Mouse (Mus musculus) myocyte (in vitro differentiated cells): ENCODE measurements at regions not wholly inside any gene's neighbourhood (a gene's known extent, or its start where the extent isn't known, plus 50 kb on each side); places are given as distances from the start of the nearest gene placed in this dataset.

Experiments
- MAX ChIP-seq: IDR thresholded peaks from one replicate; pipeline ENCODE4 v1.6.1; 2011; ENCODE audit warnings: low read depth, mild to moderate bottlenecking, control low read depth
- POLR2A ChIP-seq: IDR thresholded peaks from one replicate; pipeline ENCODE4 v1.6.1; 2011; ENCODE audit warnings: low read depth, mild to moderate bottlenecking, control low read depth, moderate library complexity; ENCODE audit not compliant: insufficient read length
- POLR2AphosphoS2 ChIP-seq: IDR thresholded peaks from one replicate; pipeline ENCODE4 v1.6.1; 2011; ENCODE audit warnings: low read depth, control low read depth; ENCODE audit not compliant: insufficient read length
- REST ChIP-seq: IDR thresholded peaks from one replicate; pipeline ENCODE4 v1.6.1; 2011; ENCODE audit warnings: mild to moderate bottlenecking, control low read depth, moderate library complexity; ENCODE audit not compliant: insufficient read depth, insufficient read length
- SRF ChIP-seq: IDR thresholded peaks from one replicate; pipeline ENCODE4 v1.6.1; 2011; ENCODE audit warnings: low read depth; ENCODE audit not compliant: control insufficient read depth, insufficient read length
- TCF12 ChIP-seq: IDR thresholded peaks from one replicate; pipeline ENCODE4 v1.6.1; 2011; ENCODE audit warnings: mild to moderate bottlenecking, control low read depth; ENCODE audit not compliant: poor library complexity, insufficient read depth, severe bottlenecking
- USF1 ChIP-seq: IDR thresholded peaks from one replicate; pipeline ENCODE4 v1.6.1; 2011; ENCODE audit warnings: low read depth, mild to moderate bottlenecking, control low read depth, moderate library complexity

DNA sequence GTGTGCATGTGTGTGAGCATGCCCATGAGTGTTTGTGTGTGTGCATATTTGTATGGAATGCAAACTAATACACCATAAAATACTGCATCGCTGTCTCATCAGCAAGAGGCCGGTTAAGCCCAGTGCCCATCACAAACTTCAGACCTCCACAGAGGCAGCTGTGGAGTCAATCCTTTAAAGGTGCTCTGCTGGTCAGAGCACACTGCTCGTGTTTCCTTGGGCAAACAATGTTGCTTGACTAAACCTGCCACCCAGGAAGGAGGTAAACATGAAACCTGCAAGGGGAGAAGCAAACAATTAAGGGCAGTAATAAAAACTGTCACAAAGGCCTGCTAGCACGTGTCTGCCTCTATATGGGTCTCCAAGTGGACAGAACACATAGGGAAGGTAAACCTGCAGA is 120.1 kb downstream of the Lca5 start:
- TF ChIP-seq POLR2A (no peak), SRF (no peak), MAX (no peak), USF1 (no peak), TCF12 (no peak), REST (no peak), POLR2AphosphoS2 (no peak)
